Mouse (Mus musculus) small intestine, adult 2 months (tissue): Measurements from ENCODE around the gene B4galt2.

ENCODE experiments used
- CTCF ChIP-seq: fragments of 200-500 bp; IDR thresholded peaks from 2 replicates; pipeline ENCODE4 v1.5.1; 2012; ENCODE audit warnings: low read depth, mild to moderate bottlenecking, control low read depth, inconsistent platforms, low read length, moderate library complexity, mixed read lengths; ENCODE audit not compliant: insufficient replicate concordance, insufficient read length; ENCODE audit errors: extremely low read depth
- POLR2A ChIP-seq: fragments of 200-500 bp; IDR thresholded peaks from 2 replicates; pipeline ENCODE4 v1.6.1; 2012; ENCODE audit warnings: low read depth, mild to moderate bottlenecking, control low read depth, inconsistent platforms, low read length, moderate library complexity

DNA sequence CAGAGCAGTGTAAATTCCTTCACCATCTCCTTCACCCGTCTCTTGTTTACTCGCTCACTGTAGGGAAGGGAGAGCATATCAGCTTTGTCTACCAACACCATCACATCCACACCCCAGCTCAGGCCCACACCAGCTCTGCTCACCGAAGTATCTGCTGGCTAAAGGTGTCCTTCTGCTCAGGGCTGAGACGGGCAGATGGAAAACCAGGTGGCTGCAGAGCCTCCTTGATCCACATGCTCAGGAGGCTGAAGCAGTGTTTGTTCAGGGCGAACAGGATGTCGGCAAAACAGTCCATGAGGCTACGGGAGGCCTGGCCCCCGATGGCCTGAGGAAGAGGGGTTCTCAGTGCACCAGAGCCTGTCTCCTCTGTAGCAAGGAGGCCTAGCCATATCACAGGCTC lies 11.3 kb upstream of the B4galt2 start:
- TF ChIP-seq CTCF = no peak
- TF ChIP-seq POLR2A = no peak
